Mouse (Mus musculus) cerebellum, postnatal 14 days (tissue): ENCODE data around the gene Pde10a.
A peak's percentile ranks its signal among the peaks of the same experiment; 100 is the strongest.

Source experiments
- DNase-seq, 2 experiments: peaks; one replicate each; pipeline ENCODE4 v3.0.0; 2021; ENCODE audit warnings: mixed read lengths in 2 of 2

Pde10a gene

DNA sequence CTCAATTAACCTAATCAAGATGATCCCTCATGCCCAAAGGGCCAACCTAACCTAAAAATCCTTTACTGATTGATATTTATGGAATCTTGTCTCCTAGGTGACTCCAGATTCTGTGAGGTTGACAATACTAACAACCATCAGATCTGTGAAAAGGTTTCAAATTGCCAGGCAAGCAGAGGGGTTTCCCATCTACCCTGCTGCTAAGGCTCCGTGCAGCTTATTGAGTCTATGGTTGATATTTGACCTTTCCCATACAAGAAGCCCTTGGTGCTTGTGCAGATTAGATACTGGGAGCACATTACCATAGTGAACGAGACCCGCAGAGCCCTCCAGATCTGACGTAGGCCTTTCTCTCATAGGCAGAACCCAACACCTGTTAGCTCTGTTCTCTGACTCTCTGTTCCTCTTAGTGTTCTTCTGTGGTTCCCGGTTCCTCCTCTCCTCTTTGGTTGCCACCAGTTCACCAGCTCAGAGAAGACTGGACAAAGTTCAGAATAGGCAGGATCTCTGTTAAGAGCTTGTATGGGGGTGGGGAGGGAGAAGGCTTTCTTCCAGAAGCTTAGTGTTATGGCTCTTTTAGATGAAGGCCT, 240.9 kb downstream of the Pde10a start:
- DNase-seq = no peak

DNA sequence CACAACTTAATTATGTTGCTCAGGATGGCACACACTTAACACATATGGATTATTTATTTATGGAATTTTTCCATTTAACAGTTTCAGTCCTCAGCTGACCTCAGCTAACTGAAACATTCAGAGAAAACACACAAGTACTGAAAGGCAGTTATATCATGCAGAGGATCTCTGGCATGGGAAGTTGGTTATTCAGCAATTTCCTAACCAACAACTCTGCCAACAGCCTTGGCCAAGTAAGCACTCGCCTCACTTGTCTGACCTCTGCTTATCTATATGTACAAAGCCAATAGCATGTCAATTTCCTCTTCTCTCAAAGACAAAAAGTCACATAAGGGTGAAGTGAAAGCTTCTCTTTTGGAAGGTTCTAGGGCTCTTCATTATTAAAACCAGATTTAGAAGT, 244.0 kb downstream of the Pde10a start:
- DNase-seq = no peak

DNA sequence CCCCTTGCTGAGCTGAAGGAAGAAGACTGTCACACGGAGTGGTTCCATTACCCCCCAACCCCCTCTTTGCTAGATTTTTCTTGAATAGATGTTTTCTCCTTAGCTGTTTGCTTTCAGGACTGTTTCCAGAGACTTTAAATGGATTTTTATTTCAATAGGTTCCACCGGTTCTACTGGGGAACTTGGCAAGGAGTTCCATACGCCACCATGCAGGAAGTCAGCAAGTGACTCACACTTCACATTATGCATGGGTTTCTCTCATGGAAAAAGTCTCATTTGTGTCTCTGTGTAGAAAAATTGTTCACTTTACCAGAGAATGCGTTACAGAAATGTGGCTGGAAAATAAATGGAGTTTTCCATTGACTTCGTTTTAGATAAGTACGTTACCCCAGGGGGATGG, 248.2 kb downstream of the Pde10a start:
- no peak for DNase-seq

DNA sequence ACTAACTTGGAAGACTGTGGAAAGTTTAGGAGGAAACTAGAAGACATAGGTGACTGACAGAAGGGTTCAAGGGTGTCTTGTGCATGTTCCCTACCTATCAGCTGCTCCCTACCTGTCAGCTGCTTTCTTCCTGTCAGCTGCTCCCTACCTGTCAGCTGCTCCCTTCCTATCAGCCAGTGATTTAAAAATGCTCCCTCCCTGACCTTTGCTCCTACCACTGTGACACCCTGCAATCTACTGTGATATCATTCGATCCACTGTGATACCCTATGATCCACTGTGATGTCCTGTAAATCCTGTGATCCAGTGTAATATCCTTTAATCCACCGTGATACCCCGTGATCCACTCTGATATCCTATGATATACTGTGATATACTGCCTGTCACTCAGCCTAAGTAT, 249.1 kb downstream of the Pde10a start:
- no peak for DNase-seq

DNA sequence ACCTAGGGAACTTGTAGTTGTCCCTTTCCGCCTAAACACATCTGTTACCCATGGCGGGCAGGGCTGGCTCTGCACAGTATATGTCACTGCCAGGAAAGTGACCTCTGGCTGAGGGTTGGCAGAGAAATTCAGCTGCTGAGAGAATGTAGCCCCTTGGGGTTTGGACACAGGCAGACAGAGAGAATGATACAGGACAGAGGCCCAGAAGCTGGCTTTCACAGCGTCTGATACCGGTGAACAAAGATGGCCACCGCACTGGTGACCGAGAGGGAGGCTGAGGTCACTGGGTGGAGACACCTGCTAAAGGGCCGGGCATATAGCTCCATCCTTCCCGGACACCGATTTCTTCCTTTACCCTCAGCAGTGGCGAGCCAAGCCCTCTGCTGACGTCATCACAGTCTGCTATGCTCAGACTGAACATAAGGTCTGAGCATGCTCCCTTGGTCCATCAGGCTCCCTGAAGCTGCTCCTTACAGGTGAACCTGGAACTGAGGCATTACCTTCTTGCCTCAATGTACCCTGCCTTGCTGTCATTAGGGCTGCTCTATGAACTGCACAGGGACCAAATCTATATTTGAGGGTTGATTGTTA, 250.5 kb downstream of the Pde10a start:
- peak in 1 of 2 experiments; percentile 40 for DNase-seq

DNA sequence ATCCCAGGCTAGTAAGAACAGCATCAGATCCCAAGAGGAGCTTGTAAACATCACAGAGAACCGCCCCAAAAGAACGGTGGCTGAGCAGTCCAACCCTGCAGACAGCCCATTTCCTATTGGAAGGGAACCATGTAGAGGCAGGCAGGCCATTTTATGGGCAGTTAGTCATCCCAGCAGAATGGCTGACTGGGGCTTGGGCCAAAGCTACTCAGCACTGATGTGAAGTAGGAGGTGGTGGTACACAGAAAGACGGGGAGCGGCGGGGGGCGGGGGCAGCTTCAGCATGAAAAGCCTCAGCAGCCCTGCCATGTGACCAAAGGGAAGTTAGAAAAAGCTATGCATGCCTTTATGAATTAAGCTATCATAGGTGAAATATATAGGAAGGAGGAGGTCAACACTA, 252.5 kb downstream of the Pde10a start:
- no peak for DNase-seq

DNA sequence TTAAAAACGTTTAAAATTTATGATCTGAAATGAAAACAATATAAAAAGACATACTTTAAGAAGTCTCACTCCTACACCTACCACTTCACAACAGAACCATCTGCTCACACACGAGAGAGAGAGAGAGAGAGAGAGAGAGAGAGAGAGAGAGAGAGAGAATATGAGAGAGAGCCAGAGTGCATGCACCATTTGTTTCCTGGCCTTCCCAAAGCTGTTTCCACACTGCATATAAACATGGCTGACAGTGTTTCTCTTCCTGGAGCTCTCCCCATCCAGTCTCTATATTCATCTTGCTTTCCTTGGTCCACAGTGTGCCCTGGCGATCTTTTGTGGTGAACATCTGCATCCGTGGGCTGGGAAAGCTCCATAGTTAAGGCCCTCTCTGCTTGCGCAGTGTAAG, 253.7 kb downstream of the Pde10a start:
- DNase-seq = no peak

DNA sequence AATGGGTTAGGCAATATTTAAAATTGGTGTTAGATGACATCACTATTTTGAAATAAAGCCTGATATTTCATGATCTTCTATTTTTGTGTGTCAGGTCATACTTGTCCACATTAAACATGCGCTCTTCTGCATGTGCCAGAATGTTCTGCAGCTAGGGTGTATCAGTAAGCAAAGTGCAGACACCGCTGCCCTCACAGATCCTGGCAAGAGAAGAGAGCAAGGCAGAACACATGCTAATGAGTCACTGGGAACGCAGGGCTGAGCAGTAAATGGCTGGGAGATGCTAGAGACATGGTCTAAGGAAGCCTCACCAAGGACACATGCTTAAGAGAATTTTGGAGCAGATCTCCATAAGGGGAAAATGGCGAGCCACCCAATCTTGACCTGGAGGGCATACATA, 255.3 kb downstream of the Pde10a start:
- DNase-seq = no peak

DNA sequence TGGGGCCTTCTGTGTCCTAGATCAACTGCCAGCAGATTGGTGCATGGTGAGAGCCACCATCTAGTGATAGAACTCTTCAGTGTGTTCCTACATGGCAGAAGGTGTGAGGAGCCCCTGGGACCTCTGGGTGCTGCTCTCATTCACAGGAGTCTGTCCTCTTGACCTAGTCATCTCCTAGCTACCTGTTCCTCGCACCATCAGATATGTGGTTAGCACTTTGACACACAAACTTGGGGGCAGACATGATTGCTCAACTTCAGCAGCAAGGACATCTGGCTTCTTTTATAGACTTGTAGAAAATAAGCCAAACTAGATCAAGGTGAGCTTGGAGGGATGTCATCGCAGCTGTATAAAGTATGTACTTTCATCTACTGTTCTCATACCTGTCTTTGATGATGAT, 255.9 kb downstream of the Pde10a start:
- no peak for DNase-seq

DNA sequence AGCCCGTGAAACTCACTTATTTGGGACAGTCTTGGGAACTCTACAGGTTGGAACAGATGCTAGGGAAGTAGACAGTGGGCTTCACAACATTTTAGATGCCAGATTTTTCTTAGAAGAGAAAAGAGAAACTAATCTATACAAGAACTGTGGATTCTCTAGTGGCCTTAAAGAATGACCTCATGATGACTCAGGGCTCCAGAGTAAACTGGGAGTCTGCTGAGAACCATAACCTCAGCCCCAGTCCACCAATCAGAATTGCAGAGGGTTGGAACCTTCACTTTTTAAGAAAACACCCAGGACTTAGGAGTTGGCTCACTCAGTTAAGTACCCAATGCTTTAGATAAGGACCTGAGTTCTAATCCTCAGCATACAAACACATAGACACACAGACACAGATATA, 256.4 kb downstream of the Pde10a start:
- DNase-seq = no peak

DNA sequence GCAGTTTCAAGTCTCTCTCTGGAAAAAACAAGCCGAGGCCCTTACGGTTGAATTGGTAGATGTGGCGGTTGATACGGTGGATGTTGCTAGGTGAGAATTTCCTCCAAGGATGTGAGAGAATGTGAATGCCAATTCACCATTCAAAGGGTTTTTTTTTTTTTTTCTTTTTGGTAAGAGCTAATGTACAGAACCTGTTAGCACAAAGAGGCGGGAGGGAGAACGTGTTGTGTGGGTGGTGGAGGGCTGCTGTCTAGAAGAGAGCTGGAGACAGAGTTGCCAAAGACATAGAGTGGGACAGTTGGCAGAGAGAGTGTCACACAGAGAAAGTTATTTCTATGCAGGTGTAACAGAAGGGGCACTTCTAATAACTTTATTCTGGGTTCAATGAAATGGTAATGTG, 260.7 kb downstream of the Pde10a start:
- no peak for DNase-seq

DNA sequence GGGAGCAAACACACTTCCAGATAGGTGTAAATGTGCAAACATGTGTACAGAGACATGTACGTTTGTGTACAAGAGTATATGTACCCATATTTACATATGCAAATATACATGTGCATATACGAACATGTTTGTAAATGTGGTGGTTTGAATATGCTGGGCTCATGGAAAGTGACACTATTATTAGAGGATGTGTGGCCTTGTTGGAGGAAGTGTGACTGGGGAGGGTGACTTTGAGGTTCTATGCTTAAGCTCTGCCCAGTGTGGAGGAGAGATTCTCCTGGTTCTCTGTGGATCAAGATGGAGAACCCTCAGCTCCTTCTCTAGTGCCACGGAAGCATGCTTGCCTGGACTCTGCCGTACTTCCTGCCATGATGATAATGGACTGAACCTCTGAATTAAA, 261.3 kb downstream of the Pde10a start:
- DNase-seq = no peak

DNA sequence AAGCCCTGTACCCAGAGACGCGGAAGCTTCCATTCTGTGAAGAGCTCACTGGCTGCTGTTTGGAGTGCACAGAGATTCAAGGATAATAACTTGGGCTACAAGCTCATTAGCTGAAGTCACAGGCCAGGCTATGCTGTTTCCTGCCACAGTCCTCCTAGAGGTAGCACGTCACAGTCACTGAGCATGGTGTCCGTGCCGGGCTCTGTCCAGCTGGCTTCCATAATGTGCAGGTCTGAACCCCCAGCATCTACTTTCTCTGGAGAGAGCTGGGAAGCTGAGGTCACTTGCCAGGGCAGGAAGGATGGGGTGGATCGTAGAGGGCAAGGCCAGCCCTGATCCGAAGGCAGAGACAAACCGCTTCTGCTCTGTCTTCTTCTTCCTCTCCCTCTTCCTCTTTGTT, 262.6 kb downstream of the Pde10a start:
- DNase-seq = no peak

DNA sequence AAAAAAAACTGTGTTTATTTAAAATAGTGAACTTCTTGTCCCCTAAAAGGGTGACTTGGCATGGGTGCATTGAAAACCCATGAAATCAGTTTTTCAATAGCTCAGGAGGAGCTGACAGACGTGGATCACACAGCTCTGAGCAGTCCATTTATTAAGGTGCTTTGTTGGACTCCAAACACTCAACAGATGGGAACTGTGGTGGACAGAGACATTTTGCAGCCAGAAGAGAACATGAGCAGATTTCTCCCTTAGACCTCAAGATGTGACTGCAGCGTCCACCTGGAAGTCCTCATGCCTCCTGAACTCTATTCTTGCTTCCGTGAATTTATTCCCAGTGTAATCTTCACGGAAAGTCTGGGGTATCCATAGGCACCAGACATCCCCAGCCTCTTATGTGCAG, 266.4 kb downstream of the Pde10a start:
- DNase-seq = no peak

DNA sequence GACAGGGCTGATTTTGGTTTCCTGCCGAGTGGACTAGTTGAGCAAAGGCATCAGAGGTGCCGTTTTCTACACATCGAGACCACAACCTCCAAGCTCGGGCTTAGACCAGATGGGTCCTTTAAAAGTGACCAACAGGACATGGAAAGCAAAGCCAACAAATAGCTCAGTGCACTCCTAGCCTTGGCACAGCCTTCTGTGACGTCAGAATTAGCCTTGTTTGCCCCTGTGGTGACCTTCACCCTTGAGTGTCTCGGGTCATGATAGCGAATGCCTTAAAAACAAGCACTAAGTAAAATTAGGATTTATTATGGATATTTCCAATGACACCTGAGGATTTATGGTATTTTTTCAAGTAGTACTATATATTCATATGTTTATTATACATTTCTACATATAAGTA, 267.4 kb downstream of the Pde10a start:
- DNase-seq = no peak

DNA sequence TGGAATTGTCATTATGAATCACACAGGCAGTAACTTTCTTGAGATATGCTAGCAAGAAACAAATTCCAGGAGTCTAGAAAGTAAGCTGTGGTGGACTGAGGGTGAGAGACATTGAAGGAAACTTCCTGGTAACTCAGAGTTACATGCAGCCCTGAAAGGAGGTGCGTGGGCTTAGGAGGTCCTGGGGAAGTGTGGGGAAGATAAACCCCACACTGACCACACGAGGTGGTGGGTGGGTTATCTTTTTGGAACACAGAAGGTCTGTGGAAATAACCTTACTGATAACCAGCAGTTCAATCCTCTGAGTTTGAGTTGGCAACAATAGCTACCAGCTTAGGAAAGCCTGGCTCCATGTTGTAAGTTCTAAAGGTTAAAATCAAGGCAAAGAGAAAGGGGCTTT, 272.5 kb downstream of the Pde10a start:
- DNase-seq = no peak

DNA sequence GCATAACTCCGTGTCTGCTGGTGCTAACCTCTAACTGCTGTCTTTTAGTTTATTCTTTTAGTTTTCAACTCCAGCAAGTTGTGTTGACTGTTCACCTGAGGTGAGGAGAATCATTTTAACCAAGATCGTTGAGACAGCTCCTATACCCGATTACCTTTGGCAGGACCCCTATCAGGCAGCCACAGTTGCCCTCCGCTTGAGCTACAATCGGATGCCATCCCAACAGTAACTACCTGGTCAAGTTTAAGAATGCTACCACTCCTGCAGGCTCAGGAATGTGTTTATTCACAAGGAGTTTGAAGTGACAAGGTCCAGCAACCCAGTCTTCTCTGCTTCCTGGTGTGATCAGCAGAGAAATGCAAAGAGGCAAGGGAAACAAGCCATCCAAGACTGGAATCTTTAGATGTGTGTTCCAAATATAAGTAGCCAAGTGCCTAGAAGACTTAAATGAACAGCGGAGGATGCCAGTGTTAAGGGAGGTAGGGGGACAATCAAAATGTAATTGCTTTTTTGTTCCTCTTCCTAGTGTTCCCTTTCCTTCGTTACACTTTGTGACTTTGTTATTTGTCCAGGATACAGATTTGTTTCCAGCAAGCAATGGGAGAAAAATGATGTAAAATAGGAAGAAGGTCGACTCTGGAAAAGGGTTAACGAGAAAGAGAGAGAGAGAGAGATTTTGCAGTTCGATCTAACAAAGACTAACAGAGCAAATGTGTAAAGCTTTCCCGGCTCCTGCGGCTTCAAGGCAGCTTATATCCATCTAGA, 273.5 kb downstream of the Pde10a start:
- DNase-seq = no peak

DNA sequence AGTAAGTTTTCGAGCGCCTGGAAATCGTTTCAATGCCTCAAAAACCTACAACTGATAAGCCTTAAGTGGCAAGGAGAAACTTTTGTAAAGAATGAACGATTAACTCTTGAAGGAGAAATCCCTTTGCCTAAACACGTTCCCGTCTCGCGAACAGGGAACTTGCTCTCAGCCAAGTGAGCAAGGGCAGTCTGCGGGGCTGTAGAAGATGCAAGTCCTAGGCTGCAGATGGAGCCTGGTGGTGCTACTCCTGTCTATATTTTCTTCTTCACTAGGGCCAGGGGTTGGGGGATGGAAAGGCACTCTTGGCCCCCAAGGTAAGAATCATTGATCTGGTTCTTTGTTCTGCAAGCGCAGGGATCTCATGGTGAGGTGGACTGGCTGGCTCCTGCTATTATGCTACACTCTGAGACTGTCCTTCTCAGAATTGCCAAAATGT, 274.1 kb downstream of the Pde10a start:
- no peak for DNase-seq

DNA sequence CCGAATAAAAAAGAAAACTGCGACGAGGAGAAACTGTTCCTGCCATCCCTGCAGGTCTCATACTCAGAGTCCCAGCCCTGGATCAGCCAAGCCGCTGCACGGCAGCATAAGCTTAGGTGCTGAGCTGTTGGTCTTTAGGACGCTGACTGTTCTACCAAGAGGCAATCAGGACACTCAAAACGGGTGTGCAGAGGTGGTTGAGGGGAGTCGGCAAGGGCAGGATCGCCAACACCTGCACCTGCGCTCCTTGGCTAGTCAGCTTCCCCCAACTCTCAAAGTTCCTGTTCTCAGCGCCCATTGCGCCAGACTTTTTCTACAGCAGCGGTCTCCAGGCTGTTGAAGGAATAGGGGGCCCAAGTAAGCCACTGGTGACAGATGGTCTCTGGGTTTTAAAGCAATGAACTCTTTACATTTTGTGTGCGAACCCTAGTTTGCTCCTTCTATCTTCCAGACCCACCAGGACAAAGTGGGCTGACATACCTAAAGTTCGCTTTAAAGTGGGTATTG, 274.8 kb downstream of the Pde10a start:
- DNase-seq = no peak

DNA sequence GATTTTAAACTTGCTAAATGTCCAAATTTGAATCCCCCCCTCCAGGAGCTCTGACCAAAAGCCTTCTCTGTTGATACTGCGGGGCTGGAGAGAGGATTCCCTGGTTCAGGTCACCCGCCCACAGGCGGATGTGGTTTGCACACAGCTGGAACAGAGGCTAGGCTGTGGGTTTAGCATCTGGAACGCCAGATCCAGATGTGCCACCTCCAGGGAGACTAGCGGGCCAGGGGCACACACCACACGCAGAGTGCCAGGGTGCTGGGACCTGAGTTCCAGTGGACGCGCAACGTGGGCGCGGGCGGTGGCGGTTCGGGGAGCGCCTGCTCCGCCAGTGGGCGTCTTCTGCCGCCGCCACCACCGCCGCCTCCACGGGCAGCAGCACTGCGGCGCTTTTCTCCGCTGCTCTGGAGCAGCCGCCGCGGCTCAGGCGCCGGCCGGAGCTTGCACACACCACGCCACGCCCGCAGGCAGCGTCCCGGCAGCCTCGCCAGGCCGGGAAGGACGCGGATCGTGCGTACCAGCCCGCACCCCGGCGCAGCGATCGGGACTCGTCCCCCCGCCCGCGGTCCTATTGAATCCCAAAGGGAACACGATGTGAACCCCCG, 275.4 kb downstream of the Pde10a start:
- DNase-seq = peak; percentile 28 to 63

DNA sequence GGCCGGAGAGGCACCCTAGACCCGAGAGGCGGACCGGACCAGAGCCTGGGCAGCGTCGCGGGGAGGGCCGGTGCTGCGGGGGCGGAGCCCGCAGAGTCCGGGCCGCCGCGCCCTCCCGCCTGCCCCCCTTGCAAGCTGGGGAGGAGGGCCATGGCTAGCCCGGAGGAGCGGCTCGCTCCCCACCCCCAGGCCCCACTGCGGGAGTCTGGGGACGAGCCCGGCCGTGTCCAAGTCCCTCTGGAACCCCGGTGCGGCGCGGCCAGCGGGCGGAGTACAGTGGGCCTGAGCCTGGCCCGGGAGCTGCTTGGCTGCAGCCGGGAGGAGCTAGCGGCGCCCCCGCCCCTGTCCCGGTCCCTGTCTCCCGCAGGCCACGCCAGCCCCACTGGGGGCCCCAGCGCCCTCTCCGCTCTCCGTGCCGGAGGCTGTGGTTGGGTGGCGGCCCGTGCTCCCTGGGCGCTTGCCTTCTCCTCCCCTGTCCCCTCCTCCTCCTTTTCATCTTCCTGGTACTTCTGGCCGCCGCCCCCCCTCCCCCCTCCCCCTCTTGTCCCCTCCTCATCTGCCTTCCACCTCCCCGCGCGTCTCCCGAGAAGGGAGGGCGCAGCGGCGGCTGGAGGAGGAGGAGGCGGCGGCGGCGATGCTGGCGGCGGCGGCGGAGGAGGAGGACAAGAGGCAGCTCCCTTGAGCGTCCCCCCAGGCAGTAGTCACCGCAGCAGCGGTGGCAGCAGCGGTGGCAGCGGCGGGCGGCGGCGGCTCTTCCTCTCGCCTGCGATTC, 276.1 kb downstream of the Pde10a start:
- DNase-seq = peak; percentile 61

DNA sequence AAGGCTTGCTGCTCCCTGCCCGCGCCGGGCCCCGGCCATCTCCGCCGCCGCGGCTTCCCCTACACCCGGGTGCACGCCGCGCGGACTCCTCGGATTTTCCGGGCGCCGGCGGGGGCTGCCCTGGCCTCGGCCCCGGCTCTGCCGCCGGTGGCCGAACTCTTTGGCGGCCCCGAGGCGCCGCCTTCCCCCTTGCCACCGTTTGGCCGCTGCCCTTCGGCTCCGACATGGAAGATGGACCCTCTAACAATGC, 276.6 kb downstream of the Pde10a start:
- peak in 1 of 2 experiments; percentile 49 for DNase-seq

DNA sequence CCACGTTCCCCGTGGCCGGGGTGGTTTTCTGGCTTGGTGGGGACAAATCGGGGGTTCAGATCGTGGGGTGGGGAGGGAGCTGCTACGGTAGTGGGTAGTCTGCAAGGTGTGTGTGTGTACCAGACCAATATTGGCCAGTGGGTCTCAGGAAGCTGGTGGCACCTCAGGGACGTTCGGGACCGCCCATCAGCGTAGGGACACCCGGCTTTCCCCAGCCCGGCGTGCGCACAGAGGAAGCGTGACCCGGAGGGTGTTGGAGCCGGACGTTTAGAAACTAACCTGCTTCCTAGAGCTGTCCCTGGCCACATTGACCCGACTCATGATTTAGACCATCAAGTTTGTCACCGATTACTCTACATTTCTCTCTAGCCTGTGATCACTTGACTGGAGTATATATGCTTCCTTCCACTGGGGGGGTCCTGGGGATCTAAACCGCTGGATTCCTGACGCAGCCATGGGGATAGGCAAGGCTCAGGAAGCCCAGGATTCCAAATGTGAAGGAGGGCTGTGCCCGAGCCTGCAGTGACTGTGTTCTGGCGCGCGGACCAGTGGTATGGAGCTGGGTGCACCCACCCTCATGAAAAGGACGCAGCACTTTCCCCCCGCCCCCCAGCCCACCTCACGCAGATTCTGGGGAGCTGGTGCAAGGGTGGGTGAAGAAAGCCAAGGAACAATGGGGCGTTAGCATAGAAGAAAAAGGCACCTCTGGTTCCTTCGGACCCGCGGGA, 277.2 kb downstream of the Pde10a start:
- peak in 1 of 2 experiments; percentile 37 for DNase-seq
